In genomic region chr7:73390426-73391001, GRCm38 (mm10) we compare ENCODE assay signal across 9 mouse cellular contexts. TPM values are rescaled to one million over a fixed set of nuclear protein-coding genes. Genes with fewer than 3 reads are reported as not detected.
A peak's percentile ranks its signal among the peaks of the same experiment; 100 is the strongest.
DNase-seq lines count a peak whose midpoint lies in the region; ATAC-seq and TF ChIP-seq lines count a peak whose summit lies in the region.
"Had no signal": no experiment of that assay in that cellular context is flagged by ENCODE, and none has a peak within 500 bp of the region (broad histone marks: within the 10 kb centered on the region; RNA-seq: fewer than 3 reads in every experiment).

No protein-coding gene starts in this region.

- peak overlapping the region; percentile 53; the same call in 1 of the 2 replicates for H3K27ac ChIP-seq in left cerebral cortex, adult 2 months
- H3K27ac ChIP-seq in forebrain, embryonic 10.5 days, result peak overlapping the region; percentile 98
- peak overlapping the region; percentile 98 for H3K27ac ChIP-seq in limb, embryonic 11.5 days (replicated peaks; ENCODE audit: low read depth, low read length)

- peak; percentile 41 for ATAC-seq in limb, embryonic 11.5 days (ENCODE audit: insufficient number of reproducible peaks, low FRiP score, low TSS enrichment, low read depth)

- intact Hi-C loops in left cerebral cortex, adult 2 months (cut with DNase I), result loop anchor here (2.0 kb wide), 1 partner anchor 14 kb away; no protein-coding TSS in a partner anchor
- intact Hi-C loops in left cerebral cortex, postnatal 36 days (cut with DNase I), result no loop called here

- peak overlapping the region; percentile 52 for H3K4me3 ChIP-seq in left cerebral cortex, adult 2 months
- H3K4me3 ChIP-seq in forebrain, embryonic 10.5 days, result peak overlapping the region; percentile 94
- H3K4me3 ChIP-seq in limb, embryonic 11.5 days (ENCODE audit: low read depth, low read length), result peak overlapping the region; percentile 95

- H3K27me3 ChIP-seq in forebrain, embryonic 10.5 days (ENCODE audit: poor library complexity, severe bottlenecking), result 0 out of 2 replicates have a peak, but pooled peaks cover 7% of the 10 kb centered on the region
- H3K27me3 ChIP-seq in limb, embryonic 11.5 days (ENCODE audit: control insufficient read depth, insufficient read depth, low read length), result no peaks in the 10 kb centered on the region

- WGBS in forebrain, embryonic 10.5 days, result under 1% methylated on average over 18 of the region's 18 CpGs
- 2% methylated on average over 18 of the region's 18 CpGs for WGBS in limb, embryonic 11.5 days

- no peak for TF ChIP-seq CTCF in left cerebral cortex, adult 2 months (IDR thresholded peaks at IDR 0.05)

- H3K9me3 ChIP-seq in forebrain, embryonic 10.5 days, result no peaks in the 10 kb centered on the region
- no peaks in the 10 kb centered on the region for H3K9me3 ChIP-seq in limb, embryonic 11.5 days (ENCODE audit: control insufficient read depth, low read length)

- H3K4me2 ChIP-seq in limb, embryonic 11.5 days (ENCODE audit: low read depth, severe bottlenecking), result peak overlapping the region; percentile 85

- peaks cover 75% of the 10 kb centered on the region for H3K4me1 ChIP-seq in forebrain, embryonic 10.5 days
- peaks cover 19% of the 10 kb centered on the region for H3K4me1 ChIP-seq in limb, embryonic 11.5 days (ENCODE audit: control insufficient read depth, insufficient read depth, low read length)

- peak overlapping the region; percentile 48 for H3K9ac ChIP-seq in limb, embryonic 11.5 days (ENCODE audit: low read length)

- H3K36me3 ChIP-seq in forebrain, embryonic 10.5 days (replicated peaks), result peaks cover 44% of the 10 kb centered on the region
- H3K36me3 ChIP-seq in limb, embryonic 11.5 days (ENCODE audit: control insufficient read depth, insufficient read depth, low read length), result no peaks in the 10 kb centered on the region

- no peak for DNase-seq in left cerebral cortex, adult 2 months (ENCODE audit: extremely low spot score in 1 of 2, low spot score in 2 of 2)
- DNase-seq in left cerebral cortex, postnatal 36 days (ENCODE audit: low spot score in 2 of 2), result no peak
- DNase-seq in forebrain, embryonic 10.5 days (ENCODE audit: extremely low spot score, low spot score), result peak; percentile 41
- peak; percentile 66 for DNase-seq in limb, embryonic 11.5 days (ENCODE audit: low spot score)
- DNase-seq in retina, postnatal 1 day, result peak; percentile 45
- DNase-seq in adrenal gland, postnatal 4 days (ENCODE audit: low spot score in 2 of 2), result no peak
- no peak for DNase-seq in gastrocnemius, adult 18-20 months (ENCODE audit: low spot score)
- DNase-seq in right cerebral cortex, postnatal 25 days, result no peak

RNA-seq across cellular contexts. Expression of gene Rgma, which starts 15.2 kb away (rescaled TPM):
- total RNA-seq in left cerebral cortex, adult 2 months (2021), result 10 to 100 TPM; 52.3 to 54.6 TPM
- total RNA-seq in left cerebral cortex, postnatal 36 days (2021), result 10 to 100 TPM; 59.0 to 64.1 TPM
- polyA plus RNA-seq in forebrain, embryonic 10.5 days (2016; fragmentation: Nextera tagmentation; extraction: Ambion mirVana), result 26.2 and 26.8 TPM in 2 replicates
- 27.1 and 28.6 TPM in 2 replicates for polyA plus RNA-seq in limb, embryonic 11.5 days (2014; fragmentation: Nextera tagmentation; extraction: Ambion mirVana)
- 10 to 100 TPM; 15.6 to 17.0 TPM for total RNA-seq in adrenal gland, postnatal 4 days (2021)
- 10 to 100 TPM; 42.0 to 54.6 TPM for total RNA-seq in gastrocnemius, adult 18-20 months (2021)
- total RNA-seq: neutrophil, adult 5-6 weeks had no signal

Comparison
In these comparisons a context has a peak if more than half of its experiments do, and no peak if none do; other contexts are left out.
1. DNase-seq: peak in forebrain, embryonic 10.5 days (single experiment), limb, embryonic 11.5 days (single experiment) and retina, postnatal 1 day (single experiment); none in left cerebral cortex, adult 2 months (0 of 2), left cerebral cortex, postnatal 36 days (0 of 2), adrenal gland, postnatal 4 days (0 of 2), gastrocnemius, adult 18-20 months (single experiment) and right cerebral cortex, postnatal 25 days (single experiment).
2. Peak in every context shown above with its lines, with median percentiles within 50 percentile points of each other: H3K27ac ChIP-seq and H3K4me3 ChIP-seq.